Mouse (Mus musculus) small intestine, adult 2 months (tissue): ENCODE results near the gene Pdia4. TPM values are rescaled to one million over a fixed set of nuclear protein-coding genes. Genes with fewer than 3 reads are reported as not detected.
"Not testable (repeated sequence)": the region's sequence is repeated elsewhere in the genome, so short reads cannot be mapped to it uniquely, and the experiment has no call there.

Experiments
- H3K27ac ChIP-seq: fragments of 200-500 bp; 2 replicates; pipeline ENCODE4 v1.5.1; 2012; ENCODE audit warnings: low read depth, low read length, control low read depth, inconsistent platforms; ENCODE audit not compliant: insufficient read depth
- H3K27me3 ChIP-seq: fragments of 200-500 bp; 2 replicates; pipeline ENCODE4 v1.6.1; 2012; ENCODE audit warnings: mild to moderate bottlenecking, moderate library complexity, low read length, inconsistent platforms; ENCODE audit not compliant: control insufficient read depth, insufficient read depth
- H3K36me3 ChIP-seq: fragments of 200-500 bp; 2 replicates; pipeline ENCODE4 v1.6.1; 2012; ENCODE audit warnings: mild to moderate bottlenecking, low read length, control low read depth, inconsistent platforms; ENCODE audit not compliant: control insufficient read depth, insufficient read depth
- H3K4me1 ChIP-seq: fragments of 200-500 bp; 2 replicates; pipeline ENCODE4 v1.6.1; 2012; ENCODE audit warnings: low read length, inconsistent platforms, mixed read lengths; ENCODE audit not compliant: control insufficient read depth, insufficient read depth, insufficient read length
- H3K4me3 ChIP-seq: fragments of 200-500 bp; 2 replicates; pipeline ENCODE4 v1.5.1; 2012; ENCODE audit warnings: low read depth, mild to moderate bottlenecking, control low read depth, inconsistent platforms, low read length, moderate library complexity
- CTCF ChIP-seq: fragments of 200-500 bp; IDR thresholded peaks from 2 replicates; pipeline ENCODE4 v1.5.1; 2012; ENCODE audit warnings: low read depth, mild to moderate bottlenecking, control low read depth, inconsistent platforms, low read length, moderate library complexity, mixed read lengths; ENCODE audit not compliant: insufficient replicate concordance, insufficient read length; ENCODE audit errors: extremely low read depth
- POLR2A ChIP-seq: fragments of 200-500 bp; IDR thresholded peaks from 2 replicates; pipeline ENCODE4 v1.6.1; 2012; ENCODE audit warnings: low read depth, mild to moderate bottlenecking, control low read depth, inconsistent platforms, low read length, moderate library complexity
- WGBS: fragments of 180-500 bp; shearing (Covaris S2); methylation state at CpG from one replicate; pipeline ENCODE4 v1.1.7; 2018; 5-methylcytosine and 5-hydroxymethylcytosine counted together
- polyA plus RNA-seq: library from polyadenylated mRNA; depleted of rRNA; stranded (reverse); fragments of >200 nt; gene quantifications from 2 replicates; pipeline ENCODE4 v1.2.3, GENCODE M21; 2012

The Pdia4 gene
- polyA plus RNA-seq, 1 experiment = 15.3 TPM

GRCm38 (mm10) chr6:47781091-47781968 is 31.9 kb downstream of the Pdia4 start:
- Histone ChIP-seq H3K27me3 (no peaks in the 10 kb centered on the region), H3K27ac (peak overlapping the region; percentile 72), H3K36me3 (no peaks in the 10 kb centered on the region), H3K4me1 (peaks cover 2% of the 10 kb centered on the region; the same call in 1 of the 2 replicates), H3K4me3 (peak overlapping the region; percentile 23; the same call in 1 of the 2 replicates)
- no peak for TF ChIP-seq CTCF
- no peak for TF ChIP-seq POLR2A
- under 1% methylated on average over 21 of the region's 21 CpGs for WGBS

- Histone ChIP-seq H3K27ac (no peak overlapping the region), H3K27me3 (no peaks in the 10 kb centered on the region), H3K36me3 (no peaks in the 10 kb centered on the region), H3K4me3 (no peak overlapping the region), H3K4me1 (peaks cover 2% of the 10 kb centered on the region; the same call in 1 of the 2 replicates)
- WGBS = 1% methylated on average over 2 of the region's 2 CpGs
- TF ChIP-seq CTCF (no peak), POLR2A (no peak)
Measured at GRCm38 (mm10) chr6:47780576-47781013, 32.6 kb downstream of the Pdia4 start.

GRCm38 (mm10) chr6:47771760-47772159 is 41.5 kb downstream of the Pdia4 start:
- not testable (repeated sequence) for H3K27me3 ChIP-seq, H3K27ac ChIP-seq, H3K4me1 ChIP-seq, H3K36me3 ChIP-seq
- H3K4me3 ChIP-seq = peak overlapping the region; percentile 39
- 47% methylated on average over 9 of the region's 19 CpGs for WGBS

- H3K36me3 ChIP-seq, H3K27me3 ChIP-seq, H3K4me1 ChIP-seq, H3K4me3 ChIP-seq, H3K27ac ChIP-seq: not testable (repeated sequence)
- WGBS = 91% methylated on average over 12 of the region's 12 CpGs
Measured at GRCm38 (mm10) chr6:47771113-47771512, 42.1 kb downstream of the Pdia4 start.

GRCm38 (mm10) chr6:47769861-47770260 is 43.4 kb downstream of the Pdia4 start:
- not testable (repeated sequence) for H3K4me3 ChIP-seq
- WGBS = 83% methylated on average over 4 of the region's 4 CpGs

GRCm38 (mm10) chr6:47768520-47768919 is 44.7 kb downstream of the Pdia4 start:
- not testable (repeated sequence) for H3K36me3 ChIP-seq, H3K4me3 ChIP-seq, H3K4me1 ChIP-seq, H3K27me3 ChIP-seq, H3K27ac ChIP-seq
- WGBS = 89% methylated on average over 4 of the region's 12 CpGs

More at GRCm38 (mm10) chr6:47769861-47770260, 43.4 kb downstream of the Pdia4 start:
- H3K27me3 ChIP-seq, H3K27ac ChIP-seq, H3K36me3 ChIP-seq, H3K4me1 ChIP-seq: not testable (repeated sequence)

GRCm38 (mm10) chr6:47767355-47767754 is 45.9 kb downstream of the Pdia4 start:
- H3K27me3 ChIP-seq, H3K36me3 ChIP-seq, H3K4me3 ChIP-seq, H3K4me1 ChIP-seq, H3K27ac ChIP-seq: not testable (repeated sequence)
- 55% methylated on average over 7 of the region's 20 CpGs for WGBS

GRCm38 (mm10) chr6:47762686-47763085 is 50.5 kb downstream of the Pdia4 start:
- H3K4me3 ChIP-seq, H3K36me3 ChIP-seq, H3K4me1 ChIP-seq, H3K27ac ChIP-seq, H3K27me3 ChIP-seq: not testable (repeated sequence)
- 89% methylated on average over 9 of the region's 10 CpGs for WGBS

GRCm38 (mm10) chr6:47759406-47759805 is 53.8 kb downstream of the Pdia4 start:
- H3K36me3 ChIP-seq, H3K4me1 ChIP-seq, H3K27ac ChIP-seq, H3K27me3 ChIP-seq, H3K4me3 ChIP-seq: not testable (repeated sequence)
- 95% methylated on average over 14 of the region's 16 CpGs for WGBS

GRCm38 (mm10) chr6:47757849-47758248 is 55.4 kb downstream of the Pdia4 start:
- not testable (repeated sequence) for H3K36me3 ChIP-seq, H3K27me3 ChIP-seq, H3K4me1 ChIP-seq, H3K27ac ChIP-seq
- H3K4me3 ChIP-seq = peak overlapping the region; percentile 39
- WGBS = under 1% methylated on average over 20 of the region's 38 CpGs

GRCm38 (mm10) chr6:47757429-47757828 is 55.8 kb downstream of the Pdia4 start:
- H3K27ac ChIP-seq, H3K27me3 ChIP-seq, H3K4me1 ChIP-seq, H3K36me3 ChIP-seq, H3K4me3 ChIP-seq: not testable (repeated sequence)
- 8% methylated on average over 12 of the region's 22 CpGs for WGBS
